In genomic region chr15:84609825-84610442, GRCm38 (mm10) we compare ENCODE assay signal across 10 mouse cellular contexts. TPM values are rescaled to one million over a fixed set of nuclear protein-coding genes. Genes with fewer than 3 reads are reported as not detected.
DNase-seq lines count a peak whose midpoint lies in the region; ATAC-seq lines count a peak whose summit lies in the region.
"Had no signal": no experiment of that assay in that cellular context is flagged by ENCODE, and none has a peak within 500 bp of the region (broad histone marks: within the 10 kb centered on the region; RNA-seq: fewer than 3 reads in every experiment).

No protein-coding gene starts in this region.

- peak; percentile 30 to 53 for DNase-seq in left cerebral cortex, postnatal 10 days (ENCODE audit: extremely low spot score in 1 of 2, low spot score in 2 of 2)
- DNase-seq in spleen, postnatal 36 days (ENCODE audit: low spot score in 2 of 2) = peak; percentile 49 to 61
- no peak for DNase-seq in embryo, embryonic 10 days (ENCODE audit: low spot score)

- H3K4me2 ChIP-seq in intestine, embryonic 16.5 days (ENCODE audit: low read depth, low read length) = no peak overlapping the region
- no peak overlapping the region for H3K4me2 ChIP-seq in intestine, embryonic 15.5 days (replicated peaks)
- H3K4me2 ChIP-seq in hindbrain, embryonic 12.5 days (replicated peaks) = no peak overlapping the region
- H3K4me2 ChIP-seq: neural tube, embryonic 12.5 days had no signal

- no peaks in the 10 kb centered on the region for H3K36me3 ChIP-seq in intestine, embryonic 16.5 days (ENCODE audit: control insufficient read depth, insufficient read depth, low read length)
- H3K36me3 ChIP-seq in intestine, embryonic 15.5 days = no peaks in the 10 kb centered on the region
- H3K36me3 ChIP-seq in hindbrain, embryonic 12.5 days = no peaks in the 10 kb centered on the region
- H3K36me3 ChIP-seq: neural tube, embryonic 12.5 days had no signal

- H3K27ac ChIP-seq in intestine, embryonic 16.5 days (ENCODE audit: low read length) = no peak overlapping the region
- no peak overlapping the region for H3K27ac ChIP-seq in intestine, embryonic 15.5 days
- H3K27ac ChIP-seq in hindbrain, embryonic 12.5 days = no peak overlapping the region
- H3K27ac ChIP-seq: macrophage; neural tube, embryonic 12.5 days had no signal

- H3K4me1 ChIP-seq in intestine, embryonic 16.5 days (ENCODE audit: control insufficient read depth, insufficient read depth, low read length) = 0 out of 2 replicates have a peak, but pooled peaks cover 5% of the 10 kb centered on the region
- 0 out of 2 replicates have a peak, but pooled peaks cover 7% of the 10 kb centered on the region for H3K4me1 ChIP-seq in intestine, embryonic 15.5 days (replicated peaks)
- peaks cover 24% of the 10 kb centered on the region for H3K4me1 ChIP-seq in hindbrain, embryonic 12.5 days

- no peaks in the 10 kb centered on the region for H3K9me3 ChIP-seq in intestine, embryonic 16.5 days (ENCODE audit: control insufficient read depth, low read length)
- H3K9me3 ChIP-seq in intestine, embryonic 15.5 days = no peaks in the 10 kb centered on the region
- peaks cover 6% of the 10 kb centered on the region; the same call in 1 of the 2 replicates for H3K9me3 ChIP-seq in hindbrain, embryonic 12.5 days (replicated peaks)

- intact Hi-C loops in left cerebral cortex, postnatal 10 days (cut with DNase I) = no loop called here

- no peak overlapping the region for H3K4me3 ChIP-seq in intestine, embryonic 16.5 days (ENCODE audit: low read length)
- H3K4me3 ChIP-seq in intestine, embryonic 15.5 days (replicated peaks) = no peak overlapping the region
- H3K4me3 ChIP-seq in hindbrain, embryonic 12.5 days = no peak overlapping the region
- H3K4me3 ChIP-seq: neural tube, embryonic 12.5 days had no signal

- ATAC-seq in intestine, embryonic 16.5 days = peak; percentile 32; the same call in 1 of the 2 replicates
- ATAC-seq in intestine, embryonic 15.5 days = no peak
- peak; percentile 86 for ATAC-seq in common myeloid progenitor, adult 5-6 weeks (replicated peaks; ENCODE audit: low read depth, poor library complexity, severe bottlenecking)
- no peak for ATAC-seq in hindbrain, embryonic 12.5 days (ENCODE audit: low FRiP score)
- no peak; the same call in 1 of the 2 replicates for ATAC-seq in monocyte, adult 5-6 weeks (replicated peaks; ENCODE audit: insufficient number of reproducible peaks, low FRiP score, low TSS enrichment, poor library complexity, severe bottlenecking)

- whole genome bisulfite sequencing in intestine, embryonic 16.5 days = 49% methylated on average over 15 of the region's 15 CpGs
- 49% methylated on average over 15 of the region's 15 CpGs for WGBS in intestine, embryonic 15.5 days
- 68% methylated on average over 15 of the region's 15 CpGs for WGBS in hindbrain, embryonic 12.5 days

- H3K9ac ChIP-seq in intestine, embryonic 16.5 days (ENCODE audit: low read depth, low read length) = no peak overlapping the region
- H3K9ac ChIP-seq in intestine, embryonic 15.5 days = no peak overlapping the region
- H3K9ac ChIP-seq in hindbrain, embryonic 12.5 days = no peak overlapping the region
- H3K9ac ChIP-seq: neural tube, embryonic 12.5 days had no signal

- no peaks in the 10 kb centered on the region for H3K27me3 ChIP-seq in intestine, embryonic 16.5 days (replicated peaks; ENCODE audit: control insufficient read depth, insufficient read depth, low read length)
- H3K27me3 ChIP-seq in intestine, embryonic 15.5 days (replicated peaks) = 0 out of 2 replicates have a peak, but pooled peaks cover 2% of the 10 kb centered on the region
- H3K27me3 ChIP-seq in hindbrain, embryonic 12.5 days = peaks cover 5% of the 10 kb centered on the region
- H3K27me3 ChIP-seq: neural tube, embryonic 12.5 days had no signal

RNA-seq across cellular contexts. Expression of gene Rtl6, which starts 52.3 kb away (rescaled TPM):
- polyA plus RNA-seq in intestine, embryonic 16.5 days (2015; fragmentation: Nextera tagmentation; extraction: Ambion mirVana) = 8.1 and 8.2 TPM in 2 replicates
- 10.1 and 10.3 TPM in 2 replicates for polyA plus RNA-seq in intestine, embryonic 15.5 days (2015; fragmentation: Nextera tagmentation; extraction: Ambion mirVana)
- total RNA-seq in common myeloid progenitor, adult 5-6 weeks (2017) = 3.3 and 3.7 TPM in 2 replicates
- total RNA-seq in left cerebral cortex, postnatal 10 days (2021) = 10 to 100 TPM; 66.8 to 67.4 TPM
- 48.9 and 52.5 TPM in 2 replicates for polyA plus RNA-seq in hindbrain, embryonic 12.5 days (2016; fragmentation: Nextera tagmentation; extraction: Ambion mirVana)
- 0.67 to 2.3 TPM (median 2.0 TPM) in 3 replicates for total RNA-seq in monocyte, adult 5-6 weeks (2017)

RNA-seq across cellular contexts. Expression of gene Prr5, which starts 59.5 kb away (rescaled TPM):
- polyA plus RNA-seq in intestine, embryonic 16.5 days (2015; fragmentation: Nextera tagmentation; extraction: Ambion mirVana) = 69.1 and 81.3 TPM in 2 replicates
- polyA plus RNA-seq in intestine, embryonic 15.5 days (2015; fragmentation: Nextera tagmentation; extraction: Ambion mirVana) = 65.4 and 71.3 TPM in 2 replicates
- 6.3 and 6.6 TPM in 2 replicates for total RNA-seq in common myeloid progenitor, adult 5-6 weeks (2017)
- total RNA-seq in left cerebral cortex, postnatal 10 days (2021) = 10 to 100 TPM; 11.4 to 16.3 TPM
- 17.9 and 19.4 TPM in 2 replicates for polyA plus RNA-seq in hindbrain, embryonic 12.5 days (2016; fragmentation: Nextera tagmentation; extraction: Ambion mirVana)
- 2.6 to 9.9 TPM (median 3.7 TPM) in 3 replicates for total RNA-seq in monocyte, adult 5-6 weeks (2017)

Comparison
In these comparisons a context has a peak if more than half of its experiments do, and no peak if none do; other contexts are left out.
1. ATAC-seq: peak in intestine, embryonic 16.5 days (single experiment) and common myeloid progenitor, adult 5-6 weeks (single experiment); none in intestine, embryonic 15.5 days (single experiment), hindbrain, embryonic 12.5 days (single experiment) and monocyte, adult 5-6 weeks (single experiment).
2. RNA of gene Rtl6, which starts 52.3 kb away (total RNA-seq): 66.8 to 67.4 TPM in left cerebral cortex, postnatal 10 days; 3.3 to 3.7 TPM in common myeloid progenitor, adult 5-6 weeks and 0.67 to 2.3 TPM in monocyte, adult 5-6 weeks; every median in the first group is over 10 times any median in the second.